Mouse (Mus musculus) frontal cortex, postnatal 25 days (tissue): Measurements from ENCODE around the gene Rrbp1.

ENCODE experiments used
- DNase-seq, 2 experiments: peaks; one replicate each; pipeline ENCODE4 v3.0.0; 2022; ENCODE audit warnings: low spot score in 2 of 2

Rrbp1 gene

GRCm38 (mm10) chr2:144011080-144011551 lies at the start of gene Rrbp1:
Gene Rrbp1 (minus strand): TSS chr2:144011263.
- DNase-seq: peak; percentile 94 to 96

- no peak for DNase-seq
These were observed 46.7 kb upstream of the Rrbp1 start for GRCm38 (mm10) chr2:144057735-144058134.

GRCm38 (mm10) chr2:144052410-144053065 lies 41.5 kb upstream of the Rrbp1 start:
- DNase-seq: peak; percentile 11 to 20

- DNase-seq: no peak
These were observed 39.8 kb upstream of the Rrbp1 start for GRCm38 (mm10) chr2:144050861-144051260.

- DNase-seq: no peak
These were observed 39.1 kb upstream of the Rrbp1 start for GRCm38 (mm10) chr2:144050146-144050680.

GRCm38 (mm10) chr2:144046916-144047315 lies 35.9 kb upstream of the Rrbp1 start:
- DNase-seq: no peak

GRCm38 (mm10) chr2:144045756-144046560 lies 34.9 kb upstream of the Rrbp1 start:
- peak; percentile 13 to 14 for DNase-seq

- DNase-seq: peak; percentile 50 to 56
These were observed 33.7 kb upstream of the Rrbp1 start for GRCm38 (mm10) chr2:144044726-144045125.

GRCm38 (mm10) chr2:144032664-144033063 lies 21.6 kb upstream of the Rrbp1 start, which contains the start of gene Banf2:
Gene Banf2 (plus strand): TSS chr2:144033059.
- no peak for DNase-seq

GRCm38 (mm10) chr2:144030791-144031190 lies 19.7 kb upstream of the Rrbp1 start:
- DNase-seq: no peak

- DNase-seq: no peak
These were observed 15.4 kb upstream of the Rrbp1 start for GRCm38 (mm10) chr2:144026456-144026855.

- DNase-seq: no peak
These were observed 14.3 kb upstream of the Rrbp1 start for GRCm38 (mm10) chr2:144025361-144025760.

- DNase-seq: no peak
These were observed 11.4 kb upstream of the Rrbp1 start for GRCm38 (mm10) chr2:144022441-144022840.

- DNase-seq: no peak
These were observed 8.9 kb upstream of the Rrbp1 start for GRCm38 (mm10) chr2:144019971-144020370.

- no peak for DNase-seq
These were observed 4.8 kb upstream of the Rrbp1 start for GRCm38 (mm10) chr2:144015861-144016260.

- no peak for DNase-seq
These were observed 3.4 kb upstream of the Rrbp1 start for GRCm38 (mm10) chr2:144014481-144014880.

GRCm38 (mm10) chr2:144014051-144014450 lies 3.0 kb upstream of the Rrbp1 start:
- no peak for DNase-seq

GRCm38 (mm10) chr2:144010282-144011044 lies 600 bp downstream of the Rrbp1 start:
- peak; percentile 52 to 54 for DNase-seq

GRCm38 (mm10) chr2:144009551-144010281 lies 1.3 kb downstream of the Rrbp1 start:
- no peak for DNase-seq

- DNase-seq: no peak
These were observed 2.0 kb downstream of the Rrbp1 start for GRCm38 (mm10) chr2:144009081-144009480.

- no peak for DNase-seq
These were observed 3.9 kb downstream of the Rrbp1 start for GRCm38 (mm10) chr2:144007211-144007610.
